Mouse (Mus musculus) CH12.LX (cell line): ENCODE results near the gene Fadd. TPM values are rescaled to one million over a fixed set of nuclear protein-coding genes. Genes with fewer than 3 reads are reported as not detected.

Source experiments
- DNase-seq: peaks from one replicate; pipeline ENCODE4 v3.0.0-alpha.2; 2013; ENCODE audit errors: extremely low read depth
- H3K27ac ChIP-seq: 2 replicates; pipeline ENCODE4 v1.5.1; 2012; ENCODE audit warnings: low read depth, mild to moderate bottlenecking, control low read depth, moderate library complexity; ENCODE audit not compliant: insufficient read depth
- H3K27me3 ChIP-seq: replicated peaks from 2 replicates; pipeline ENCODE3; 2012; ENCODE audit warnings: inconsistent platforms
- H3K36me3 ChIP-seq, 2 experiments: replicated peaks in 1 of 2; 2 replicates each; pipeline versions ENCODE3 to v1.6.1; 2012; ENCODE audit warnings: inconsistent platforms in 1 of 2, low read length in 1 of 2, mild to moderate bottlenecking in 1 of 2, mixed read lengths in 1 of 2, moderate library complexity in 1 of 2; ENCODE audit not compliant: control insufficient read depth in 1 of 2, insufficient read depth in 1 of 2
- H3K4me1 ChIP-seq, 2 experiments: 2 replicates each; pipeline ENCODE4 v1.6.1; 2012; ENCODE audit warnings: inconsistent platforms in 1 of 2, moderate library complexity in 1 of 2; ENCODE audit not compliant: insufficient read depth in 2 of 2, control insufficient read depth in 1 of 2
- H3K4me2 ChIP-seq: 2 replicates; pipeline ENCODE4 v1.6.1; 2012; ENCODE audit warnings: low read depth, mild to moderate bottlenecking, control low read depth; ENCODE audit not compliant: poor library complexity, insufficient read depth, severe bottlenecking
- H3K4me3 ChIP-seq, 3 experiments: fragments of 150-350 bp in 1 of 3; sonication (generic) in 1 of 3; replicated peaks in 1 of 3; 2 replicates each; pipeline versions ENCODE3 to v1.5.1; 2011 to 2012; ENCODE audit warnings: low read depth in 2 of 3, low read length in 2 of 3, mild to moderate bottlenecking in 2 of 3, moderate library complexity in 2 of 3, control low read depth in 1 of 3, improper control_type of control experiment in 1 of 3, inconsistent platforms in 1 of 3, mixed read lengths in 1 of 3; ENCODE audit not compliant: poor library complexity in 1 of 3
- H3K79me2 ChIP-seq: replicated peaks from 2 replicates; pipeline ENCODE4 v1.6.1; 2012; ENCODE audit warnings: mild to moderate bottlenecking, moderate library complexity; ENCODE audit not compliant: control insufficient read depth, poor library complexity, insufficient read depth, severe bottlenecking; ENCODE audit errors: extremely low read depth
- H3K9ac ChIP-seq: 2 replicates; pipeline ENCODE4 v1.6.1; 2012; ENCODE audit warnings: low read depth, mild to moderate bottlenecking, control low read depth, moderate library complexity; ENCODE audit not compliant: insufficient read depth
- H3K9me3 ChIP-seq: replicated peaks from 2 replicates; pipeline ENCODE3; 2012; ENCODE audit warnings: low read length, inconsistent platforms, mixed read lengths
- BHLHE40 ChIP-seq: IDR thresholded peaks from 2 replicates; pipeline ENCODE4 v1.6.1; 2011; ENCODE audit warnings: mild to moderate bottlenecking, low read depth, low read length, improper control_type of control experiment
- CTCF ChIP-seq, 2 experiments: IDR thresholded peaks in 1 of 2; conservative IDR thresholded peaks in 1 of 2; 2 replicates each; pipeline ENCODE4 v1.5.1; 2011 to 2012; ENCODE audit warnings: low read depth in 2 of 2, low read length in 2 of 2, improper control_type of control experiment in 1 of 2, inconsistent platforms in 1 of 2, mild to moderate bottlenecking in 1 of 2, moderate library complexity in 1 of 2
- E2F4 ChIP-seq: IDR thresholded peaks from 2 replicates; pipeline ENCODE4 v1.6.1; 2011; ENCODE audit warnings: low read depth, low read length, improper control_type of control experiment; ENCODE audit not compliant: insufficient replicate concordance
- EP300 ChIP-seq: IDR thresholded peaks from 2 replicates; pipeline ENCODE4 v1.6.1; 2011; ENCODE audit warnings: low read length, improper control_type of control experiment
- ETS1 ChIP-seq: conservative IDR thresholded peaks from 2 replicates; pipeline ENCODE4 v1.6.1; 2012; ENCODE audit warnings: low read depth, mild to moderate bottlenecking, inconsistent platforms, low read length, improper control_type of control experiment, moderate library complexity
- GABPA ChIP-seq: IDR thresholded peaks from 2 replicates; pipeline ENCODE4 v1.6.1; 2012; ENCODE audit warnings: low read depth, low read length, improper control_type of control experiment, inconsistent platforms; ENCODE audit not compliant: insufficient replicate concordance
- JUN ChIP-seq: IDR thresholded peaks from 2 replicates; pipeline ENCODE4 v1.6.1; 2011; ENCODE audit warnings: low read depth, mild to moderate bottlenecking, low read length, improper control_type of control experiment, moderate library complexity; ENCODE audit not compliant: insufficient read depth
- KAT2A ChIP-seq: IDR thresholded peaks from 2 replicates; pipeline ENCODE4 v1.6.1; 2012; ENCODE audit warnings: low read length, improper control_type of control experiment, inconsistent platforms; ENCODE audit not compliant: insufficient replicate concordance
- MAZ ChIP-seq: IDR thresholded peaks from 2 replicates; pipeline ENCODE4 v1.6.1; 2012; ENCODE audit warnings: low read depth, mild to moderate bottlenecking, inconsistent platforms, low read length, improper control_type of control experiment, moderate library complexity
- MXI1 ChIP-seq: IDR thresholded peaks from 2 replicates; pipeline ENCODE4 v1.6.1; 2011; ENCODE audit warnings: mild to moderate bottlenecking, low read depth, low read length, improper control_type of control experiment
- NRF1 ChIP-seq: IDR thresholded peaks from 2 replicates; pipeline ENCODE4 v1.6.1; 2014; ENCODE audit warnings: low read depth, mild to moderate bottlenecking, inconsistent platforms, low read length, improper control_type of control experiment, moderate library complexity
- PAX5 ChIP-seq: IDR thresholded peaks from 2 replicates; pipeline ENCODE4 v1.6.1; 2012; ENCODE audit warnings: low read length, inconsistent platforms, mixed read lengths
- POLR2AphosphoS2 ChIP-seq: IDR thresholded peaks from 2 replicates; pipeline ENCODE4 v1.6.1; 2011; ENCODE audit warnings: low read depth, low read length, improper control_type of control experiment
- RAD21 ChIP-seq: IDR thresholded peaks from 2 replicates; pipeline ENCODE4 v1.6.1; 2011; ENCODE audit warnings: low read depth, mild to moderate bottlenecking, low read length, improper control_type of control experiment, moderate library complexity
- RCOR1 ChIP-seq: conservative IDR thresholded peaks from 2 replicates; pipeline ENCODE4 v1.6.1; 2012; ENCODE audit warnings: low read depth, mild to moderate bottlenecking, inconsistent platforms, low read length, improper control_type of control experiment
- SIN3A ChIP-seq: IDR thresholded peaks from 2 replicates; pipeline ENCODE4 v1.6.1; 2012; ENCODE audit warnings: low read length, improper control_type of control experiment, inconsistent platforms
- SMC3 ChIP-seq: IDR thresholded peaks from 2 replicates; pipeline ENCODE4 v1.6.1; 2011; ENCODE audit warnings: low read depth, low read length, improper control_type of control experiment
- TBP ChIP-seq: conservative IDR thresholded peaks from 2 replicates; pipeline ENCODE4 v1.6.1; 2011; ENCODE audit warnings: low read depth, low read length, improper control_type of control experiment
- TCF12 ChIP-seq: IDR thresholded peaks from 2 replicates; pipeline ENCODE4 v1.6.1; 2014; ENCODE audit warnings: low read depth, mild to moderate bottlenecking, inconsistent platforms, low read length, improper control_type of control experiment
- UBTF ChIP-seq: IDR thresholded peaks from 2 replicates; pipeline ENCODE4 v1.6.1; 2012; ENCODE audit warnings: low read depth, mild to moderate bottlenecking, inconsistent platforms, low read length, improper control_type of control experiment, moderate library complexity
- USF1 ChIP-seq: IDR thresholded peaks from 2 replicates; pipeline ENCODE4 v1.6.1; 2014; ENCODE audit warnings: low read depth, mild to moderate bottlenecking, inconsistent platforms, low read length, improper control_type of control experiment
- USF2 ChIP-seq: conservative IDR thresholded peaks from 2 replicates; pipeline ENCODE4 v1.6.1; 2011; ENCODE audit warnings: low read depth, low read length, improper control_type of control experiment
- ZC3H11A ChIP-seq: IDR thresholded peaks from 2 replicates; pipeline ENCODE4 v1.6.1; 2012; ENCODE audit warnings: low read depth, mild to moderate bottlenecking, inconsistent platforms, low read length, improper control_type of control experiment
- ZNF384 ChIP-seq: IDR thresholded peaks from 2 replicates; pipeline ENCODE4 v1.6.1; 2012; ENCODE audit warnings: low read depth, low read length, improper control_type of control experiment, inconsistent platforms
- dilution Hi-C: fragments of 300-500 bp; cut with MboI; formaldehyde crosslinking; loops from 2 replicates; pipeline ENCODE4 v1.14.3; 2020; ENCODE audit warnings: low sequenced_read_pairs; ENCODE audit not compliant: extremely low pct_unique_long_range_greater_than_20kb, extremely low pct_ligation_motif_present
- in situ Hi-C: fragments of 300-500 bp; cut with MboI; formaldehyde crosslinking; loops from 3 replicates; pipeline ENCODE4 v1.14.3; 2019; ENCODE audit warnings: low sequenced_read_pairs, low pct_ligation_motif_present, low pct_unique_long_range_greater_than_20kb, mixed read lengths
- polyA plus RNA-seq: library from polyadenylated mRNA; unstranded; fragments of >175 nt; gene quantifications from 2 replicates; pipeline ENCODE4 v1.2.1, GENCODE M21; 2012; ENCODE audit warnings: low read depth; ENCODE audit not compliant: insufficient read length
- total RNA-seq, 2 experiments: library from RNA; depleted of rRNA; stranded (reverse); fragments of 300-350 nt in 1 of 2; fragments of >200 nt in 1 of 2; gene quantifications; 2 replicates each; pipeline ENCODE4 v1.2.3; 2012 to 2014

The Fadd gene
- total and polyA plus RNA-seq, 3 experiments, result 2.9 to 7.0 (median 4.5) TPM

GRCm38 (mm10) chr7:144612829-144613228 is 30.6 kb upstream of the Fadd start:
- in situ Hi-C loops, result loop anchor here (10.0 kb wide), 1 partner anchor 132 kb away; no protein-coding TSS in a partner anchor
- TF ChIP-seq USF2 (no peak), POLR2AphosphoS2 (no peak), MAZ (no peak), E2F4 (no peak), ZNF384 (no peak), NRF1 (no peak), RAD21 (no peak), TCF12 (no peak), EP300 (no peak), MXI1 (no peak), USF1 (no peak), SMC3 (no peak), ZC3H11A (no peak), ETS1 (no peak), JUN (no peak), PAX5 (no peak)
- Histone ChIP-seq H3K27me3 (peaks cover 92% of the 10 kb centered on the region), H3K9me3 (no peaks in the 10 kb centered on the region), H3K79me2 (no peaks in the 10 kb centered on the region), H3K36me3 (no peaks in the 10 kb centered on the region), H3K4me3 (no peak overlapping the region), H3K9ac (no peak overlapping the region), H3K27ac (no peak overlapping the region), H3K4me1 (no peaks in the 10 kb centered on the region), H3K4me2 (no peak overlapping the region)
- dilution Hi-C loops, result no loop called here
- no peak for DNase-seq

GRCm38 (mm10) chr7:144612351-144612750 is 30.1 kb upstream of the Fadd start:
- no peak for TF ChIP-seq KAT2A
- no peak for TF ChIP-seq SIN3A
- TF ChIP-seq GABPA, result no peak
- no peak for TF ChIP-seq TBP
- no peak for TF ChIP-seq RCOR1
- no peak for TF ChIP-seq PAX5
- TF ChIP-seq UBTF, result no peak
- no peak for TF ChIP-seq TCF12
- TF ChIP-seq CTCF (conservative IDR thresholded peaks at IDR 0.05 in 1 of 2, IDR thresholded peaks at IDR 0.05 in 1 of 2; ENCODE audit: low read depth in 2 of 2, low read length in 2 of 2), result no peak
- no peak for TF ChIP-seq BHLHE40
- no peak overlapping the region for H3K9ac ChIP-seq
- no peak overlapping the region for H3K27ac ChIP-seq
- H3K79me2 ChIP-seq, result no peaks in the 10 kb centered on the region
- no peaks in the 10 kb centered on the region for H3K4me1 ChIP-seq
- dilution Hi-C loops, result no loop called here
- H3K36me3 ChIP-seq, result no peaks in the 10 kb centered on the region
- in situ Hi-C loops, result loop anchor here (10.0 kb wide), 1 partner anchor 132 kb away; no protein-coding TSS in a partner anchor
- H3K27me3 ChIP-seq, result peaks cover 90% of the 10 kb centered on the region
- no peak for DNase-seq
- no peak overlapping the region for H3K4me2 ChIP-seq
- no peaks in the 10 kb centered on the region for H3K9me3 ChIP-seq
- no peak overlapping the region for H3K4me3 ChIP-seq
